Comparison of ENCODE assay signal across 11 mouse cellular contexts in the genomic region with DNA sequence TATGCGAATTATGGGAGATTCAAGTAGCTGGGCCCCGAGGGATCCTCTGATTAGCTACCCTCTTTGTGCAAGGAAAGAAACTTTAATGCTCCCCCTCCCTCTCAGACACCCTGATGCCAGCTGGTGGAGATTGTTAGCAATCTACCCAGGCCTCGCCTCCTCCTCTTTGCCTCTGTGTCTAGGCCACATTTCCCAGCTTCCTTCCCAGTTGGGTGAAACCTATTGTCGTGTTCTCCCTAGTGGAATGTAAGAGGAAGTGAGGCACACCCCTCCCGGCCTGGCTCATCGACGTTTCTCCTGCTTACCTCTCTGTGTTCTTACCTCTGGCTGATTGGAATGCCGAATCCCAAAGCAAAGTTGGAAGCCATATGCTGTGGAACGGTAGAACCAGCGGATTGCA. TPM values are rescaled to one million over a fixed set of nuclear protein-coding genes. Genes with fewer than 3 reads are reported as not detected.
DNase-seq lines count a peak whose midpoint lies in the region; TF ChIP-seq lines count a peak whose summit lies in the region.
"Had no signal": no experiment of that assay in that cellular context is flagged by ENCODE, and none has a peak within 500 bp of the region (broad histone marks: within the 10 kb centered on the region; RNA-seq: fewer than 3 reads in every experiment).

No protein-coding gene starts in this region.

- no peak for TF ChIP-seq CTCF in gastrocnemius, adult 2 months (IDR thresholded peaks at IDR 0.05)

- no peak for DNase-seq in gastrocnemius, adult 2 months
- no peak for DNase-seq in gastrocnemius, postnatal 14 days
- DNase-seq in retina, embryonic 14.5 days (ENCODE audit: low spot score) = peak; percentile 20
- no peak for DNase-seq in retina, postnatal 1 day
- DNase-seq in kidney, postnatal 25 days = peak; percentile 55 to 77
- no peak for DNase-seq in B cell, adult 2 months
- DNase-seq in urinary bladder, postnatal 25 days (ENCODE audit: low spot score) = no peak
- no peak for DNase-seq in urinary bladder, postnatal 36 days (ENCODE audit: low spot score in 2 of 2)
- DNase-seq: midbrain, embryonic 14.5 days; thymus, adult 2 months had no signal

- peak overlapping the region; percentile 96 for H3K27ac ChIP-seq in gastrocnemius, adult 2 months
- H3K27ac ChIP-seq: liver, embryonic 12.5 days had no signal

- intact Hi-C loops in gastrocnemius, adult 2 months (cut with DNase I) = no loop called here
- intact Hi-C loops in gastrocnemius, postnatal 14 days (cut with DNase I; ENCODE audit: low total_unique reads) = no loop called here

- H3K4me3 ChIP-seq in gastrocnemius, adult 2 months = no peak overlapping the region
- H3K4me3 ChIP-seq: liver, embryonic 12.5 days had no signal

RNA-seq across cellular contexts. Expression of a gene that starts 3.4 kb away (rescaled TPM):
- 10 to 100 TPM; 30.4 to 43.3 TPM for total RNA-seq in gastrocnemius, adult 2 months (2021)
- 10 to 100 TPM; 48.0 to 56.4 TPM for total RNA-seq in gastrocnemius, postnatal 14 days (2021)

Comparison
In these comparisons a context has a peak if more than half of its experiments do, and no peak if none do; other contexts are left out.
1. DNase-seq: peak in retina, embryonic 14.5 days (single experiment) and kidney, postnatal 25 days (2 of 2); none in gastrocnemius, adult 2 months (single experiment), gastrocnemius, postnatal 14 days (single experiment), retina, postnatal 1 day (single experiment), B cell, adult 2 months (0 of 2), urinary bladder, postnatal 25 days (single experiment) and urinary bladder, postnatal 36 days (0 of 2).